Mouse (Mus musculus): Measurements from ENCODE around the gene Pigv. TPM values are rescaled to one million over a fixed set of nuclear protein-coding genes. Genes with fewer than 3 reads are reported as not detected.

The Pigv gene
- polyA plus RNA-seq, 1 experiment from 2014 or later: 10.8 TPM

GRCm38 (mm10) chr4:133700905-133701368 lies 28.5 kb upstream of the Pigv start:
- Histone ChIP-seq H3K36me3 (ENCODE audit: control insufficient read depth, insufficient read depth, low read length) (peaks cover 38% of the 10 kb centered on the region), H3K9me3 (ENCODE audit: control insufficient read depth, low read length) (no peaks in the 10 kb centered on the region), H3K9ac (replicated peaks; ENCODE audit: low read length) (no peak overlapping the region), H3K27me3 (ENCODE audit: control insufficient read depth, insufficient read depth, low read length) (no peaks in the 10 kb centered on the region), H3K4me1 (ENCODE audit: control insufficient read depth, insufficient read depth, low read length) (0 out of 2 replicates have a peak, but pooled peaks cover 9% of the 10 kb centered on the region), H3K27ac (replicated peaks; ENCODE audit: low read depth, low read length) (no peak overlapping the region), H3K4me3 (replicated peaks; ENCODE audit: low read depth, low read length) (no peak overlapping the region), H3K4me2 (ENCODE audit: low read length) (no peak overlapping the region)
- DNase-seq (peak; percentile 18), ATAC-seq (ENCODE audit: low FRiP score, low TSS enrichment) (no peak)
- 86% methylated on average over 11 of the region's 11 CpGs for WGBS

GRCm38 (mm10) chr4:133695363-133695762 lies 22.9 kb upstream of the Pigv start:
- ATAC-seq (ENCODE audit: low FRiP score, low TSS enrichment): no peak
- no peak overlapping the region for H3K4me3 ChIP-seq (replicated peaks; ENCODE audit: low read depth, low read length)
- no peak overlapping the region for H3K27ac ChIP-seq (replicated peaks; ENCODE audit: low read depth, low read length)
- H3K27me3 ChIP-seq (ENCODE audit: control insufficient read depth, insufficient read depth, low read length): no peaks in the 10 kb centered on the region
- 0 out of 2 replicates have a peak, but pooled peaks cover 3% of the 10 kb centered on the region for H3K4me1 ChIP-seq (ENCODE audit: control insufficient read depth, insufficient read depth, low read length)
- H3K36me3 ChIP-seq (ENCODE audit: control insufficient read depth, insufficient read depth, low read length): peaks cover 72% of the 10 kb centered on the region
- DNase-seq: no peak
- no peak overlapping the region for H3K9ac ChIP-seq (replicated peaks; ENCODE audit: low read length)
- 88% methylated on average over 3 of the region's 3 CpGs for WGBS
- H3K9me3 ChIP-seq (ENCODE audit: control insufficient read depth, low read length): no peaks in the 10 kb centered on the region
- H3K4me2 ChIP-seq (ENCODE audit: low read length): no peak overlapping the region

- DNase-seq (peak; percentile 61), ATAC-seq (ENCODE audit: low FRiP score, low TSS enrichment) (no peak)
- Histone ChIP-seq H3K4me3 (replicated peaks; ENCODE audit: low read depth, low read length) (no peak overlapping the region), H3K9me3 (ENCODE audit: control insufficient read depth, low read length) (no peaks in the 10 kb centered on the region), H3K27me3 (ENCODE audit: control insufficient read depth, insufficient read depth, low read length) (no peaks in the 10 kb centered on the region), H3K27ac (replicated peaks; ENCODE audit: low read depth, low read length) (0 out of 2 replicates have a peak overlapping the region, but pooled peaks have one; percentile 26), H3K4me1 (ENCODE audit: control insufficient read depth, insufficient read depth, low read length) (no peaks in the 10 kb centered on the region), H3K4me2 (ENCODE audit: low read length) (no peak overlapping the region), H3K36me3 (ENCODE audit: control insufficient read depth, insufficient read depth, low read length) (peaks cover 100% of the 10 kb centered on the region), H3K9ac (replicated peaks; ENCODE audit: low read length) (no peak overlapping the region)
- 54% methylated on average over 5 of the region's 5 CpGs for WGBS
These were observed 17.8 kb upstream of the Pigv start for GRCm38 (mm10) chr4:133690252-133690651.

- H3K9ac ChIP-seq (replicated peaks; ENCODE audit: low read length): no peak overlapping the region
- 77% methylated on average over 7 of the region's 7 CpGs for WGBS
- DNase-seq (peak; percentile 34), ATAC-seq (ENCODE audit: low FRiP score, low TSS enrichment) (no peak)
- no peaks in the 10 kb centered on the region for H3K9me3 ChIP-seq (ENCODE audit: control insufficient read depth, low read length)
- H3K36me3 ChIP-seq (ENCODE audit: control insufficient read depth, insufficient read depth, low read length): peaks cover 100% of the 10 kb centered on the region
- H3K4me3 ChIP-seq (replicated peaks; ENCODE audit: low read depth, low read length): no peak overlapping the region
- H3K27ac ChIP-seq (replicated peaks; ENCODE audit: low read depth, low read length): no peak overlapping the region
- H3K4me1 ChIP-seq (ENCODE audit: control insufficient read depth, insufficient read depth, low read length): no peaks in the 10 kb centered on the region
- H3K4me2 ChIP-seq (ENCODE audit: low read length): no peak overlapping the region
- H3K27me3 ChIP-seq (ENCODE audit: control insufficient read depth, insufficient read depth, low read length): no peaks in the 10 kb centered on the region
These were observed 16.1 kb upstream of the Pigv start for GRCm38 (mm10) chr4:133688417-133689067.

GRCm38 (mm10) chr4:133687126-133687525 lies 14.7 kb upstream of the Pigv start:
- H3K36me3 ChIP-seq (ENCODE audit: control insufficient read depth, insufficient read depth, low read length): peaks cover 99% of the 10 kb centered on the region
- DNase-seq: no peak
- H3K4me2 ChIP-seq (ENCODE audit: low read length): no peak overlapping the region
- H3K4me1 ChIP-seq (ENCODE audit: control insufficient read depth, insufficient read depth, low read length): no peaks in the 10 kb centered on the region
- no peak overlapping the region for H3K27ac ChIP-seq (replicated peaks; ENCODE audit: low read depth, low read length)
- no peaks in the 10 kb centered on the region for H3K9me3 ChIP-seq (ENCODE audit: control insufficient read depth, low read length)
- no peak for ATAC-seq (ENCODE audit: low FRiP score, low TSS enrichment)
- H3K27me3 ChIP-seq (ENCODE audit: control insufficient read depth, insufficient read depth, low read length): no peaks in the 10 kb centered on the region
- H3K4me3 ChIP-seq (replicated peaks; ENCODE audit: low read depth, low read length): no peak overlapping the region
- WGBS: 93% methylated on average over 5 of the region's 5 CpGs
- H3K9ac ChIP-seq (replicated peaks; ENCODE audit: low read length): no peak overlapping the region

GRCm38 (mm10) chr4:133686512-133686911 lies 14.1 kb upstream of the Pigv start:
- no peak overlapping the region for H3K9ac ChIP-seq (replicated peaks; ENCODE audit: low read length)
- H3K36me3 ChIP-seq (ENCODE audit: control insufficient read depth, insufficient read depth, low read length): peaks cover 99% of the 10 kb centered on the region
- H3K9me3 ChIP-seq (ENCODE audit: control insufficient read depth, low read length): no peaks in the 10 kb centered on the region
- no peak overlapping the region for H3K4me3 ChIP-seq (replicated peaks; ENCODE audit: low read depth, low read length)
- no peak for ATAC-seq (ENCODE audit: low FRiP score, low TSS enrichment)
- no peak for DNase-seq
- H3K4me2 ChIP-seq (ENCODE audit: low read length): no peak overlapping the region
- H3K27ac ChIP-seq (replicated peaks; ENCODE audit: low read depth, low read length): no peak overlapping the region
- WGBS: 91% methylated on average over 11 of the region's 11 CpGs
- no peaks in the 10 kb centered on the region for H3K4me1 ChIP-seq (ENCODE audit: control insufficient read depth, insufficient read depth, low read length)
- no peaks in the 10 kb centered on the region for H3K27me3 ChIP-seq (ENCODE audit: control insufficient read depth, insufficient read depth, low read length)

- H3K4me3 ChIP-seq (replicated peaks; ENCODE audit: low read depth, low read length): no peak overlapping the region
- H3K36me3 ChIP-seq (ENCODE audit: control insufficient read depth, insufficient read depth, low read length): peaks cover 66% of the 10 kb centered on the region
- no peaks in the 10 kb centered on the region for H3K9me3 ChIP-seq (ENCODE audit: control insufficient read depth, low read length)
- no peak for ATAC-seq (ENCODE audit: low FRiP score, low TSS enrichment)
- no peaks in the 10 kb centered on the region for H3K4me1 ChIP-seq (ENCODE audit: control insufficient read depth, insufficient read depth, low read length)
- no peak overlapping the region for H3K9ac ChIP-seq (replicated peaks; ENCODE audit: low read length)
- DNase-seq: no peak
- no peak overlapping the region for H3K4me2 ChIP-seq (ENCODE audit: low read length)
- WGBS: 89% methylated on average over 14 of the region's 14 CpGs
- no peak overlapping the region for H3K27ac ChIP-seq (replicated peaks; ENCODE audit: low read depth, low read length)
- H3K27me3 ChIP-seq (ENCODE audit: control insufficient read depth, insufficient read depth, low read length): no peaks in the 10 kb centered on the region
These were observed 7.8 kb upstream of the Pigv start for GRCm38 (mm10) chr4:133680206-133680786.

GRCm38 (mm10) chr4:133679629-133680028 lies 7.2 kb upstream of the Pigv start:
- WGBS: 93% methylated on average over 7 of the region's 7 CpGs
- Histone ChIP-seq H3K9ac (replicated peaks; ENCODE audit: low read length) (no peak overlapping the region), H3K4me1 (ENCODE audit: control insufficient read depth, insufficient read depth, low read length) (no peaks in the 10 kb centered on the region), H3K9me3 (ENCODE audit: control insufficient read depth, low read length) (no peaks in the 10 kb centered on the region), H3K4me3 (replicated peaks; ENCODE audit: low read depth, low read length) (no peak overlapping the region), H3K27ac (replicated peaks; ENCODE audit: low read depth, low read length) (no peak overlapping the region), H3K27me3 (ENCODE audit: control insufficient read depth, insufficient read depth, low read length) (no peaks in the 10 kb centered on the region), H3K4me2 (ENCODE audit: low read length) (no peak overlapping the region), H3K36me3 (ENCODE audit: control insufficient read depth, insufficient read depth, low read length) (peaks cover 59% of the 10 kb centered on the region)
- no peak for ATAC-seq (ENCODE audit: low FRiP score, low TSS enrichment)
- no peak for DNase-seq

GRCm38 (mm10) chr4:133677266-133677665 lies 4.8 kb upstream of the Pigv start:
- Histone ChIP-seq H3K9ac (replicated peaks; ENCODE audit: low read length) (no peak overlapping the region), H3K9me3 (ENCODE audit: control insufficient read depth, low read length) (no peaks in the 10 kb centered on the region), H3K27me3 (ENCODE audit: control insufficient read depth, insufficient read depth, low read length) (no peaks in the 10 kb centered on the region), H3K27ac (replicated peaks; ENCODE audit: low read depth, low read length) (no peak overlapping the region), H3K4me2 (ENCODE audit: low read length) (no peak overlapping the region), H3K4me3 (replicated peaks; ENCODE audit: low read depth, low read length) (no peak overlapping the region), H3K4me1 (ENCODE audit: control insufficient read depth, insufficient read depth, low read length) (peaks cover 12% of the 10 kb centered on the region; the same call in 1 of the 2 replicates), H3K36me3 (ENCODE audit: control insufficient read depth, insufficient read depth, low read length) (peaks cover 37% of the 10 kb centered on the region)
- no peak for DNase-seq
- 75% methylated on average over 7 of the region's 7 CpGs for WGBS
- no peak for ATAC-seq (ENCODE audit: low FRiP score, low TSS enrichment)

All from midbrain, embryonic 14.5 days (tissue).